Mouse (Mus musculus) hindlimb bud, embryonic 11.5 days (tissue): ENCODE data around the gene Gtf2e1.

Experiments
- DNase-seq: peaks from one replicate; pipeline ENCODE4 v3.0.0-alpha.2; 2012; ENCODE audit warnings: low read depth, low spot score; ENCODE audit errors: extremely low spot score

Gtf2e1 gene

DNA sequence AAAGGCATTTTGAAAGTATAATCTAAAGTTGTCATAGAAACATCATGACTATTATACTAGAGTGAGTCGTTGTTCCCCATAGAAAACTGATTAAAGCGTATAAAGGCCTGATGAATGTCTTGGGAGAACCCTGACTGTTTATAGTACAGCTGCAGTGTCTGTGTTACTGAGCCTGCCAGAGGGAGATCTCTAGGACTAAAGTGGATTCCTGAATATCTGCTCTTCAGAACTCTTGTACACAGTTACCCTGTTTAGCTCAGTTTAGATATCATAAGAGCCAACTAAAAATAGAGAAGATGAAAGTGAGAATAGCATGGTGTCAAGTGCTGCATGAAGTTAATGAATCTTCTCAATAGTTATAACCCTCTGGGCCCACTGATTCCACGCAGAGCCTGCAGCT, 10.7 kb upstream of the Gtf2e1 start:
- DNase-seq, result no peak

DNA sequence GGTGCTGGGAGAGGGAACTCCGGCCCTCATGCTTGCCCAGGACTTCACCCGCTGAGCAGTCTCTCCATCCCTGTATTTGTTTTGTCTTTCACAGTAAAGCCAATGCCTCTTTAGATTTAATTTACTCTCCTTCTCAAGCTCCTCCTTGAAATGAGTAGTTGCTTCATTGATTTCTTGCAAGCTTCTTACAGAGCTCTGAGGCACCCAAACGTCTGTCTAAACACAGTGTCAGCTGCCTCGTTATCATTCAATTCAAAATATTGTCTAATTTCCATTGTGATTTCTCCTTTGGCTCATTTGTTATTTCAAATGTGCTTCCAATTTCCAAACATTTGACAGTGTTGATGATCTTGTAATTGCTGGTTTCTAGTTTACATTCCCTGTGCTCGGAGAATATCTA, 6.7 kb upstream of the Gtf2e1 start:
- no peak for DNase-seq

DNA sequence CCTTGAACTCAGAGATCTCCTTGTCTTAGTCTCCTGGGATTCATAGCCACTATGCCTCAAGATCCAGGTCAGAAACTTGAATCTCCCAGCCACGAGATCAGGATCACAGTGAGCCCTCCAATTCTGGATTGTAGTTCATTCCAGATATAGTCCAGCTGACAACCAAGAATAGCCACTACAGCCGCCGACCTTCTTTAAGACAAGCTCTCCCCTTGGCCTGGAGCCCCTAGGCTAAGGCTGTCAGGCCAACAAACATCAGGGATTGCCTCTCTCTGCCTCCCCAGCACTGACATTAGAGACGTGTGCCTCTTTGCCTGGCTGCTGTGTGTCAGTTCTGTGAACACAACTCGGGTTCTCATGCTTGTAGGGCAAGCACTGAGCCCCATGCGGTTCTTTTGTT, 1.2 kb upstream of the Gtf2e1 start:
- no peak for DNase-seq

DNA sequence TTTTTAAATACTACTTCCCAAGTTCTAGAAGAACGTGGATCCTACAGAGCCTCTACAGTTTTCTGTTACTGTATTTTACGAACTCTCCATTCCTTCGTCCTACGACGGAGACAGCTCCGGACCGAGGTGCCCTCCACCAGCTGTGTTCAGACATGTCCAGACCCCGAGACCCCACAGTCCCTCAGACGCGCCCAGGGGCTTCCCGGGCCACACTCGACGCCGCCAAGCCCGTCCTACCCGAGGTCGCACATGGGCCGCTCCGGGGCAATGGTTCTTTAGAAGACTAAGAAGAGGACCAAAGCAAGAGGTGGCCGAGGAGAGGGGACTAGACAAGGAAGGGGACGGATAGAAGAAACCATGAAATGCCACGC, 364 bp downstream of the Gtf2e1 start:
- DNase-seq, result no peak

DNA sequence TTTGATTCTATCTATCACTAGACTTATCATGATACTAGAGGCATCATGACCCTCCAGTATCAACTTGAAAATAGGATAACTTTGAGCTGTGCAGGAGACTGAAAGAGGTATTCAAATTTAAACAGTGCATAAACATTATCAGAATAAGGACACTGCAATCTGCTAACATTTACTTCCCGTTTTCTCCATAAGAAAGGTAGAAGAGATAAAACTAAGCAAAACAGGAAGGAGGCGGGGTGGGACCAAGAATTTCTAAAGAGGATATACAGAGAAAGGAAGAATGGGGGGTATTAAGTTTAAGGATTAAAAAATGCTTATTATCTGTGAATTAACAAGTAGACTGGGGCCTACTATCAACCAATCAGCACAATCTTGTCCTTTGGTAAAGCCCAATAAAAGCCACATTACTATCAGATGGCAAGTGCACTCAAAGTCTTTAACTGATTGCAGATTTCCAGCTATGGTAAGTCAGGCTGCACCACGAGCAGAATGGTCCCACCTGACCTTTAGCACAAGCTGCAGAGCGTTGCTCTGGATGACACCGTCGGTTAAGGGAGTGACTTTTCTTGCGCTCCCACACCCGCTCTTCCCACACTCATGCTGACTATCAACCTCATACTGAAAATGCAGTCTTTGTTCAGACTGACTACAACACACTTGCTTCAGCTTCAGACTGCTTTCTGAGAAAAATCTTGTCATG, 6.1 kb downstream of the Gtf2e1 start:
- DNase-seq, result no peak

DNA sequence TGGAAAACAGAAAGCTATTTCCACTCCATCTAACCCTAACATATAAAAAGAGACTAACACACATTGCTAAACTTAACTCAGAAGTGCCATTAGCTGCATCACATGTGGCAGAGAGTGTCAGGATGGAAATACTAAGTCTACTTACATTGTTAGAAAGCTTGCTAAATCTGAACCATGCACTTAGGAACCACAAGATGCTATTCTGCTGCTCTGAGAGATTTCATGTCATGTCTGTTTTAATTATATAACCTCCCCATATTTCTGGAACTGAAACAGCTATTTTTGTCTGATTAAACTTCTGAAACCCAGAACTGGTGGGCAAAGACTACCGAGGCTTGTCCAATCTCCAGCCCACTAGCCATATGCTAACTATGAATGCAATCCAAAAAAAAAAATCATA, 7.5 kb downstream of the Gtf2e1 start:
- DNase-seq, result no peak

DNA sequence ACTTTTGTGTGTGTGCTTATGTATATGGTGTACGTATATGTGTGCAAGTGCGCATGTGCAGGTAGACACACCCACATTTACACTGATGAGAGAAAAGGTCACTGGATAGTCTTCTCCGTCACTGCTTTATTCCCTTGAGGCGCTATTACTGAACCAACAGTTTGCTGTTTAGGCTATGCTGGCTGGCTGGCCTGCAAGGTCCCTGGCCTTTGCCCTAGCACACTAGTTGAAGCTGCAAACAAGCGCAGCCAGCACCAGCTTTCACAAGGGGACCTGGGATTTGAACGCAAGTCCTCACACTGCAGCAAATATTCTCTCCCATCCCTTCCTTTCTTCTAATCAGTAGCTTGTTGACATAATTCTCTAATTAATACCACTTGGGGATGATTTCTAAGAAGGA, 9.4 kb downstream of the Gtf2e1 start:
- DNase-seq, result no peak

DNA sequence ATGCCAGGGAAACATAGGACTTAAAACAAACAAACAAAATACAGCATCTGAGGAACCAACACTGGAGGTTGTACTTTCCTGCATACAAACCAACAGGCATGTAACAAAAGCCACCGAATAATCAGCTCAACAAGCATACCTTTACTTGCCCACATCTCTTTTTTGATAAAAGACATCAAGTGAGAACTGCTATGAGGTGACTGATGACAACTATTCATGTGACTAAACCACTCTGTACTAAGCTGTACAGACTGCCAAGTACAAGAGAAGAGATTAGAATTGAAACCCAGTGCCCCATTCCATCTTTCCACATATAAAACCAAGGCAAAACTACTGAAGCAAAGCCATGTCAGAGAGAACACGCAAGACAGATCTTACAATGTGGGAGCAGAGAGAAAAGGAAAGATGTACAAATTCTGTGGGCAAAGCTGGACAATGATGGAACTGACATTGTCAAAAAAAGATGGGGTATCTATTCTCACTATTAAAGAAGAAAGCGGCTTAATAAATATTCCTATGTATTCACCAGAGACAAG, 12.8 kb downstream of the Gtf2e1 start:
- DNase-seq, result no peak

DNA sequence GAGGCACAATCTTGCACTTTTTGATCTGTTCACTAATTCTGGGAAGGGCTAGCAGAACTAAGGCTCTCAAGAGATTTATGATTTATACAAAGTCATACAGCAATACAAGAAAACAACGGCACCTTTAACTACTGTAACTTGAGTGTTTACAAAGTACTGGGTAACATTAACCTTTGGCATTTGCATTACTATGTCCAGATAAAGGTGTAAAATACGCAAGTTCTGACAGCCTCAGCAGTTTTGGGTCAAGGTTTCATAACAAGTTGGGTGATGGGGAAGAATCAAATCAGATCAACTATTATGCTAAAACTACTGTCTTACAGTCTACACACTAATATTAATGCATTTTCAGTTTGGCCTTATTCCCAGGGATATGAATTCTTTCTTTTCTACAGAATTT, 14.5 kb downstream of the Gtf2e1 start:
- DNase-seq, result no peak

DNA sequence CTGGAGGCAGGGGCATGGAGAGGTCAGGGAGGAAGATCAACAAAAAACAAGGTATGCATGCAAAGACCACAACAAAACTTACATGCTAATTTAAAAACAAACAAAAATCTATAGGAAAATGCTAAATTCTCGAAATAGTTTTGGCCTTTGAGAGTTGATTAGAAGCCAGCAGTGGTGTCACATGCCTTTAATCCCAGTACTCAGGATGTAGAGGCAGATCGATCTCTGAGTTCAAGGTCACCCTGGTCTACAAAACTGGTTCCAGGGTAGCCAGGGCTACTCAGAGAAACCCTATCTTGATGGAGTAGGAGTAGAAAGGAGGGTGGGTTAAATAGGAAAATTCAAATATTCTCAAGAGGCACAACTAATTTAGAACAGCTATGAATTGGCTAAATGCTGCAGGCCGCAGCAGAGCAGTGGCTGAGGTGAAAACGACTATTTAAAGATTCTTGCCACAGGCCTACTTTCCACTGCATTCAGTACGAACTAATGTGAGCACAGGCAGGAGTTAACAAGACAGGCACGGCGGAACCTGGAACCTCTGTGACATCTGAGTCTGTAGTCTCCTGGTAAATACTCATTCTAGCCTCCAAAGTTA, 17.4 kb downstream of the Gtf2e1 start:
- DNase-seq, result no peak

DNA sequence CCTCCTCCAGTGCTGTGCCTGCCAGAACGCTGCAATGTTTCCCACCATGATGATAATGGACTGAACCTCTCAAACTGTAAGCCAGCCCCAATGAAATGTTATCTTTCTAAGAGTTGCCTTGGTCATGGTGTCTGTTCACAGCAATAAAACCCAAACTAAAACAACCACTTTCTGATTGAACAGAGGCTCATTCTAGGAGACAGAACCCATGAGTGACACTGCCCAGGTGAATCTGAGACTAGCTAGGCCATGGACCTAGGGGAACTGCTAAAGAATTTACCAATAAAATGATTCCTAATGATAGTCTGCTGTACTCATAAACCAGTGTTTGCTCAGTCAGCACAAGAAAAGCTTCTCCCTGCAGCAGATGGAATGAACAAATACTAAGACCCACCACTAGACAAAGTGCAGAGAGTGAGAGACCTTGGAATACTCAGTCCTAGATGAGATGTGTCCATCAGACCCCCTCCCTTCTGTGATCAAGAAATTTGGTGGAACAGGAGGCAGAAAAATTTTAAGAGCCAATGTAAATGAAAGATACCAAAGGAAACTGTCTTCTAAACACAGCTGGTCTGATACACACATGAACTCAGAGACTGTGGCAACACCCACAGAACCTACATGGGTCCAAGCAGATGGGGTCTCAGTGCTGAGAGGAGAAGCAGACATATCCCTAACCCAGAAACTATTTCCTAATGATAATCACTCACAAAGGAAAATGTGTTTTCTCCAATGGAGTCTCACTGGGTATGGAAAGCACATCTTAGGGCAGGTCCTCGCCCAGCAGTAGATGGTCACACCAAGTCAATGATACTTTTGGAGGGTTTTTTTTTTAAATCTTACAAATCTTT, 19.2 kb downstream of the Gtf2e1 start:
- no peak for DNase-seq

DNA sequence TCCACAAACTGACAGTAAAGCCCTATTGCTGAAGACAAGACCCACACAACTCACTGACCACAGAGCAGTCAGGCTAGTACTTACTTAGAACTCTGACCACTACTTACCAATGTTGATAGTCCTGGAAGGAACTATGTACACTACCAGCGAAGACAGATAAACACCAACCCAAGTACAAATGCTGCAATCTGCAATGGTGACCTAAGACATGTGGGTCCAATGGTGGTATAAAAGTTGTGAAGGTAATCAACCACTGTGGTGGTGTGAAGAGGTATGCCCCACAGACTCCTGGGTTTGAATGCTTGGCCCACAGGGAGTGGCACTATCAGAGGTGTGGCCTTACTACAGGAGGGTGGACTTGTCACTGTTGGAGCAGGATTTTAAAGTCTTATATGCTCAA, 19.9 kb downstream of the Gtf2e1 start:
- no peak for DNase-seq

DNA sequence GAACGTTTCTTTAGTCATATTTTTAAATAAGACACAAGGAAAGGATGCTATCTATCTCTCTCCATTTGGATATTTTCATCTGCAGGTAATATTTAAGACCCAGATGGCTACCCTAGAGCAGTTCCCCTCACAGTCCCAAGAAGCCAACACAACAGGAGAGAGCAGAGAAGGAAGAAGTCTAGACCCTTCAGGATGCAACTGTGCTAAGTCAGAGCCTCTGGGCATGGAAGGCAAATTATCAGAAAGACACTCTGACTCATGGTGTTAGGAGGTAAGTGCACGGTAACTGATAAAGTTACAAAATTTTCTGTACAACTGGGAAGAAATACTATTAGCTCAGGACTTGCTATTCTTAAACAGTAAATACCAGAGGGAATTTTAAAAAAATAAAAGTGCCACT, 20.9 kb downstream of the Gtf2e1 start:
- no peak for DNase-seq

DNA sequence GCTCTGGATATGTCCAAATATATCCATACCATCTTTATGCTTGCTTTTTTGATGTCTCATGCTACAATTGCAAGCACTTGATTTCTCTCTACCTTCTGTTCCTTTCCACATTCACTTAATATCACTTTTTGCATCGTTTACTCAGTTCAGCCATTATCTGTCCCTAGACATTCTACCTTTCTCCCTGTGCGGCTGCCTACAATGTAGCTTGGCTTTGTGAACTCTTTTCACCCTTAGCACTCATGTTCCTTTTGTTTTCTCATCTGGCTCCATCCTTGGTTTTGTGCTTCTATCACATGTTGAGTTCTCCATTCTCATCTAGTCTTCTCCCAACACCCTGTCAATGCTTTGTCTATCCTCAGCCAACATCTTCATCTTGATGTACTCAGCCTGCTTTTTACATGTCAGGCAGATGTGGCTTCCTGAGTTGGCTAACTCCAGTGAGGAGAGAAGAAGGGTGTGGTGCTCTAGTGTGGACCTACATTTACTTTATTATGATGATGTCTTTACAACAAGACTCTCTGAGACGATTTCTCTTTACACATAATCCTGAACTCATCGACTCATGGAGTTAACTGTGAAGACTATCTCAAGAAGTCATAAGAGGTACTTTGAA, 21.9 kb downstream of the Gtf2e1 start:
- DNase-seq, result no peak

DNA sequence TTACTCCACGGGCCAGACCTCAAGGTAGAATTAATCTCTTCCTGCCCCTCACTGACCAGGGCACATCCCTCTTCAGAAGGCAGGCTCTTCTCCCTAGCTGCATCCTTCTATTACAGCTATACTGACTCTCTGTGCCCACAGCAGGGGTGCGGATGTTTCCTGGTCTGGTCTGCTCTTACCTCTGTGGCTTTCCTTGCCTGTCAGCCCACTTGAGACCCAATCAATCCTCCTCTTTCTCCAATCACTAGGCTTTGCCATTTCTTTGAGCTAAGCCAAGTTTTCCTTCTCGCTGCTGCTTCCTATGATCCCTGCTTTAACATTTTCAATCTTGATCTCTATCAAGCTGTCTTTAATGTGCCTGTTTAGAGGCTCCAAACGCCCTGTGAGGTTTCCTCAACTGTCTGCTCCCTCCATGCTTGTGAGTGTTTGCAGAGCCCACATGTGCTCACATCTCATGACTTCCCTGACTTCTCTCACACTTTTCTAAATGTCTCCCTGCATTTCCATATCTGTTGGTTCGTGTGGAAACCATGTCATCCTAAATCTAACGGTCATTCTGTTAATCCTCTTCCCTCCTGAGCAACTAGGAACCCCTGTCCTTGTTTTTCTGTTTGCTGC, 23.1 kb downstream of the Gtf2e1 start:
- no peak for DNase-seq

DNA sequence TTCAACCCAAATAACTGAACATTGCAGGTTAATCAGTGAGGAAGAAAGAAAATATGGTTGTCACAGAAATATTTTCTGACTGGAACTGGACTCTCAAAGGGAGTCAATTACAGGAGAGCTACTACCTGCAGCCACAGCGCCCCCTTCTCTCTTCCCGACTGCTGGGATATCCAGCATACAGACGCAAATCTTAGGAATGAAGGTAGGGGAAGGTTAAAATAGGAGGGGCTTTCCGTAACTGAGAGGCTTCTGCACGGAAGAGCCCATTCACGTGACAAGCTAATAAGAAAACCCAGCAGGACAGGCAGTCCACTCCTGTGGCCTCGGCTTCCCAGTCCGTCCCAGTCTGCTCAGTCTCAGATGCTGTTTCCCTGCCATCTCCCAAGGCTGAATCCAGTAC, 24.9 kb downstream of the Gtf2e1 start:
- DNase-seq, result no peak

DNA sequence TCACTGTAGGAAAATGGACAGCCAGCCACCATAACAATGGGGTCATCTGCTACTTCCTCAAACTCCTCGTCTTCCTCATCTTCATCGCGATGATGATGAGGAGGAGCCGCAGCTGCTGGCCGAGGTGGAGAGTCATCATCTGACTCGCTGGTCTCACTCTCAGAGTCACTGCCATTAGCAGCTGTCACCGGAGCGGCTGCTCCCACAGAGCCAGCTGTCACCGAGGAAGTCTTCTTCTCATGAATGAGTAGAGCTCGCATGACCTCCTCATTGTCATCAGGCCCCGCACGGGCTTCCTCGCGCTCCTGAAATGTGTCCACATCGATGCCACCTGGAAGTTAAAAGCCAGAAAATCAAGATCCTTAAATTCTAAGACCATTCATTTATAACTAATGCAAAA, 28.1 kb downstream of the Gtf2e1 start:
- DNase-seq, result no peak

DNA sequence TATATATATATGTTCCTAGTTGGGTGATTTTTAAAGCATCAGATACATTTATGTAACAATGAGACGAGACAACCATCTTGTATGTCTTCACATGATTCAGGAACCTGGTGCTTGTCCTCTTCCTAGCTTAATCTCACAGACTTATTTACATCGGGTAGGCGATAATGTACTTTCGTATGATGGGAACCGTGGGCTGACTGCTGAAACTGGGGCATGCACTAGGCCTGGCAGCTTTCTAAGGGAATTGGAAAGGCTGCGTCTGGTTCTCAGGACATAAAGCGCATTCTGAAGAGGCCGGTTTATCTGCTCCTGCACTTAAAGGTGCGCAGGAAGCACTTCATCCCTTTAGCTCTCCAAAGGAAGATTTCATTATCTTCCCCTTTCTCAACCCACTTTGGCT, 32.8 kb downstream of the Gtf2e1 start:
- DNase-seq, result no peak

DNA sequence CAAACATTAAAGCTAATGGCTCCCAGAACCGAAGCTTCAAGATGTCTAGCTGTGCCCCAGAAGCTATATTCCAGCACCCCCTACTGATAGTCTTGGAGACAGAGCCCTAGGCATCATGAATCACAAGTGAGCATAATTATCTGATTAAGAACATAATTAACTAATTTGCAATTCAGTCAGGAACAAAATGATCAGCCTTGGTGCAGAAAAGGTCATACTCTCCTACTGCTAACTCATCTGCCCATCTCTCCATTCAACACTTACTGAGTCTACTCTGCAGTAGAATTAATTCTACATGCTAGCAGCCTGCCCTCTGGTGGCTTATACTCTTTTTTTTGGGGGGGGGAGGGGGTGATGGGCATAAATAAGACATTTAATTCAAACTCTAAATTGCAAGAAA, 35.1 kb downstream of the Gtf2e1 start:
- no peak for DNase-seq

DNA sequence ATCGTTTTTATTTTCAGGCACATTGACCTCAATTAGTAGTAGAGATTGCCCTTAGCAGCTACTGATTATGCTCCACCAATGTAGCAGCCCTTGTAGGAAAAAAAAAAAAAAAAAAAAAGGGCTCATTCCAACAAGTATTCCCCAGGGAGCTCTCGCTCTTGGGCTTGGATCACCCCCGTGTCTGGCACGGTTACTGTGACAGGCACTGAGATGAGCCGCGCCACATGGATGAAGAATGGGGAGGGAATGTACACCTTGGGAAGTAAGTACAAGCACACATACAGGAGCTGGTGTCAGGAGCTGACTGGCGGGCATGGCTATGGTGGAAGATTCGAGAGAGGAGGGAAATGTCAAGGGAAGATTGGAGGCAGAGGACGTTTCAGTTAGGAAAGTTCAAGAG, 41.0 kb downstream of the Gtf2e1 start:
- DNase-seq, result no peak

DNA sequence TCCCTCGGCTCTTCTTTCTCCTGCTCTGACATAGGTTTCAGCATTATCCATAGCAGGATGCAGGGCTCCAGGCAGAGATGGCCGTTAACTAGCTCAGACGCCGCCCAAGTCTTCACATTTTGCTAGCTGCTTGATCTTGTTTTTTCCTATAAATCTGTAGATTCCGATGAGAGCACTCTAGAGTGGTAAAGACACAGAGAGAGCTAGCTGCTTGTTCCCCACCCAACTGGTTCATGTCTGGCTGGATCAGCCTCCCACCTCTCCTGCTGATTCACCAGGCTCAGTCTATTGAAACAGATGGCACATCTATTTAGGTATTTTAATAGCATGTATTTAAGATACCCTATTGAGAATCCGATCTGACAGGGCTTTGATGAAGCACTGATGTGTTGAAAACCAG, 44.6 kb downstream of the Gtf2e1 start:
- DNase-seq, result no peak
